Mouse (Mus musculus) intestine, embryonic 15.5 days (tissue): ENCODE measurements at regions not wholly inside any gene's neighbourhood (a gene's known extent, or its start where the extent isn't known, plus 50 kb on each side); places are given as distances from the start of the nearest gene placed in this dataset.

Source experiments
- ATAC-seq: fragments of 200-750 bp; cut with Nextera tagmentation; 2 replicates; pipeline ENCODE4 v1.8.0; 2017; ENCODE audit warnings: moderate TSS enrichment, moderate library complexity
- H3K27ac ChIP-seq: fragments of 300-500 bp; sonication (generic); 2 replicates; pipeline ENCODE4 v1.5.1; 2015; ENCODE audit warnings: mild to moderate bottlenecking, inconsistent platforms
- H3K27me3 ChIP-seq: fragments of 300-500 bp; sonication (generic); replicated peaks from 2 replicates; pipeline ENCODE4 v1.6.1; 2015; ENCODE audit warnings: inconsistent platforms
- H3K36me3 ChIP-seq: fragments of 300-500 bp; sonication (generic); 2 replicates; pipeline ENCODE4 v1.6.1; 2015; ENCODE audit warnings: inconsistent platforms
- H3K4me1 ChIP-seq: fragments of 300-500 bp; sonication (generic); replicated peaks from 2 replicates; pipeline ENCODE4 v1.6.1; 2015; ENCODE audit warnings: inconsistent platforms
- H3K4me2 ChIP-seq: fragments of 300-500 bp; sonication (generic); replicated peaks from 2 replicates; pipeline ENCODE4 v1.6.1; 2015; ENCODE audit warnings: mild to moderate bottlenecking, inconsistent platforms
- H3K4me3 ChIP-seq: fragments of 300-500 bp; sonication (generic); replicated peaks from 2 replicates; pipeline ENCODE4 v1.5.1; 2015; ENCODE audit warnings: inconsistent platforms
- H3K9ac ChIP-seq: fragments of 300-500 bp; sonication (generic); 2 replicates; pipeline ENCODE4 v1.6.1; 2015; ENCODE audit warnings: inconsistent platforms
- H3K9me3 ChIP-seq: fragments of 300-500 bp; sonication (generic); 2 replicates; pipeline ENCODE4 v1.6.1; 2016; ENCODE audit warnings: inconsistent platforms
- WGBS: fragments of 180-500 bp; shearing (Covaris S2); methylation state at CpG from one replicate; pipeline ENCODE4 v1.1.7; 2015; 5-methylcytosine and 5-hydroxymethylcytosine counted together

DNA sequence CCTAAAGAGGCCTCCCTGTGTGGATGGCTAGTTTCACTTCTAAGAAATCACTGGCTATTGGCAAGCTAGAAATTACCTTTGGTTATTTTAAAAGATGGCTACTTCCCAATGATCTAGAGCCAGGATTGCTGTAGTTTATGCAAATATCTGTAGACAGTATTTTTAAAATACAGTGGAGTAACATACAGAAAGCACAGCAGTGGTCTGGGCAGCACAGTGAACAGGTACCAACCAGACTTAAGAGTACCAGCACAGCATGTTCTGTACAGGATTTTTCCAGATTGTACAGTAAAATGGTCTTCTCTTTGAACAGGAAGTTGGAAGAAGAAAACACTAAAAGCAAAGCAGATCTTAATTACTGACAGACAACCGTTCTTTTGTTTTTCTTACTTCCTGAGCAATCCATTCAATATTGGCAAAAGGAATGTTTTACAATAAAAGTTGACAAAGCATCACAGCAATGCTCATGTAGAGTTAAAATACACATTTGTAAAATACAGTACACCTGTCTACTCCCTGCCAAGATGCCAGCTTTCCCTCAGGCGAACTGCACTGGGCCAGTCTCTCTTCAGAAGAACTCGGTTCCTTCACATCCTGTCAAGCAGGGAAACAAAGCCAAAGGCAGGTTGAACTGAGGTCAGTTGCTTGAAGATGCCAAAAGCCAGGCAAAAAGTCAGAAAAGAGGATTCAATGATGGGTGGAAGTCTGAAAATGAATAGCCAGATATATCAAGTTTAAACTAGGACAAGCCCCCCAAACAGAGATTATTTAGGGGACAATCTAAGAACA is 62.0 kb upstream of the Cul1 start:
- no peak overlapping the region for H3K4me2 ChIP-seq
- no peaks in the 10 kb centered on the region for H3K4me1 ChIP-seq
- 68% methylated on average over 3 of the region's 3 CpGs for WGBS
- H3K4me3 ChIP-seq = no peak overlapping the region
- no peaks in the 10 kb centered on the region for H3K36me3 ChIP-seq
- H3K9ac ChIP-seq = no peak overlapping the region
- H3K27me3 ChIP-seq = no peaks in the 10 kb centered on the region
- no peak for ATAC-seq
- no peaks in the 10 kb centered on the region for H3K9me3 ChIP-seq
- no peak overlapping the region for H3K27ac ChIP-seq

DNA sequence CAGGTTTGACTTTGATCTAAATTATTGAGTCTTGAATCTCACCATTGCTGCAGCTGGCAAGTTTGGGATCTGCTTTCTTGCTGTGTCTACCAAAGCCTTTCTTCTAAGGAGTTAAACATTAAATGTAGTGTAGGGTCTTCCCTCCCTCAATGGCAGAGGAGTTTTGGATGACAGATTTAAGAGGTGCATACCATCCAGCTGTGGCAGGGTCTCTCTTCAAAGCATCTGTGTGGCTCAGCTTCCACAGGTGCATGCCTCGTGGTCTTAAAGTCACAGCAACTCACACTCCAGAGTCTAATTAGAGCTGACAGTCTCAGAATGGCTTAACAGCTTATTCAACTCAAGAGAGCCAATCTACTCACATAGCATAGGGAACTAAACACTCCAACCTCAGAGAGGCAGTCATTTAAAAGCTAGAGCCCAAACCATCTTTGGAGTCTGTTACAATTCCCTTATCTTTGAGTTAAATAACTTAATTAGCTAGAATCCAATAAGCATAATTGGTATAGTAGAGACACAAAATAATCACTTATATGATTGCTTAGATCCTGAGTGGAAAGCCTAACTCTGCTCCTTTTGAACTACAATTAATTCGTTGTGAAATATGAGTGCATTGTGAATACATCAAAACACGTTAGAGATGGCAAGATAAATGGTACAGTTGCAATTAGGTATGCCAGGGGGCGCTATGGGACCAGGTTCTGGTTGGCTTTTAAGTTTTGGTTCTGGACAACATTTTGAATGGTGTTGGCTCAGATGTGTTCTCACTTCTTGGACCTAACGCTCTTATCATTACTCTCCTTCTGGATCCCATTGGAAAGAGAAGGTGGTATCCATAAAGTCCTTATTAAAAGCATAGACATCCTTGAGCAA is 57.5 kb upstream of the Cul1 start:
- ATAC-seq = no peak
- Histone ChIP-seq H3K27ac (no peak overlapping the region), H3K27me3 (no peaks in the 10 kb centered on the region), H3K36me3 (no peaks in the 10 kb centered on the region), H3K9ac (no peak overlapping the region), H3K4me2 (no peak overlapping the region), H3K4me1 (no peaks in the 10 kb centered on the region), H3K9me3 (no peaks in the 10 kb centered on the region), H3K4me3 (no peak overlapping the region)
- 42% methylated on average over 5 of the region's 5 CpGs for WGBS
